Mouse (Mus musculus) forebrain, embryonic 11.5 days (tissue): ENCODE results near the gene Ccnb2. TPM values are rescaled to one million over a fixed set of nuclear protein-coding genes. Genes with fewer than 3 reads are reported as not detected.
A peak's percentile ranks its signal among the peaks of the same experiment; 100 is the strongest.

Experiments used
- ATAC-seq: fragments of 200-750 bp; cut with Nextera tagmentation; replicated peaks from 2 replicates; pipeline ENCODE4 v1.8.0; 2017; ENCODE audit warnings: moderate TSS enrichment; ENCODE audit not compliant: low FRiP score
- DNase-seq: peaks from one replicate; pipeline ENCODE4 v3.0.0-alpha.2; 2017; ENCODE audit warnings: low spot score
- H3K27ac ChIP-seq: fragments of 300-500 bp; sonication (generic); 2 replicates; pipeline ENCODE4 v1.5.1; 2014; ENCODE audit warnings: low read depth, low read length
- H3K27me3 ChIP-seq: fragments of 300-500 bp; sonication (generic); 2 replicates; pipeline ENCODE4 v1.6.1; 2014; ENCODE audit warnings: mild to moderate bottlenecking, low read length, mixed read lengths; ENCODE audit not compliant: control insufficient read depth, insufficient read depth
- H3K36me3 ChIP-seq: fragments of 300-500 bp; sonication (generic); 2 replicates; pipeline ENCODE4 v1.6.1; 2014; ENCODE audit warnings: mild to moderate bottlenecking, low read length, moderate library complexity, mixed read lengths; ENCODE audit not compliant: control insufficient read depth, insufficient read depth
- H3K4me1 ChIP-seq: fragments of 300-500 bp; sonication (generic); replicated peaks from 2 replicates; pipeline ENCODE4 v1.6.1; 2014; ENCODE audit warnings: low read length, mixed read lengths; ENCODE audit not compliant: control insufficient read depth, insufficient read depth
- H3K4me2 ChIP-seq: fragments of 300-500 bp; sonication (generic); 2 replicates; pipeline ENCODE4 v1.6.1; 2014; ENCODE audit warnings: low read depth, mild to moderate bottlenecking, low read length, moderate library complexity, mixed read lengths; ENCODE audit not compliant: severe bottlenecking
- H3K4me3 ChIP-seq: fragments of 300-500 bp; sonication (generic); 2 replicates; pipeline ENCODE4 v1.5.1; 2014; ENCODE audit warnings: low read depth, low read length
- H3K9ac ChIP-seq: fragments of 300-500 bp; sonication (generic); 2 replicates; pipeline ENCODE4 v1.6.1; 2014; ENCODE audit warnings: low read length
- H3K9me3 ChIP-seq: fragments of 300-500 bp; sonication (generic); 2 replicates; pipeline ENCODE4 v1.6.1; 2016; ENCODE audit warnings: low read length, mixed read lengths; ENCODE audit not compliant: control insufficient read depth
- WGBS: fragments of 180-500 bp; shearing (Covaris S2); extraction: QIAGEN DNeasy Blood & Tissue Kit; methylation state at CpG from one replicate; pipeline ENCODE4 v1.1.7; 2014; 5-methylcytosine and 5-hydroxymethylcytosine counted together
- microRNA-seq: library from miRNA; unstranded; fragments of <30 nt; microRNA quantifications from one replicate; pipeline ENCODE4, GENCODE M21; 2016; ENCODE audit not compliant: insufficient number of aligned reads
- polyA plus RNA-seq: library from polyadenylated mRNA; unstranded; fragments of >200 nt; fragmentation: Nextera tagmentation; extraction: Ambion mirVana; gene quantifications from 2 replicates; pipeline ENCODE4 v1.2.1, GENCODE M21; 2014

The Ccnb2 gene
- polyA plus RNA-seq, 1 experiment from 2014 or later: 218 TPM

GRCm38 (mm10) chr9:70371638-70372037, 49.7 kb downstream of the Ccnb2 start:
- ATAC-seq (no peak), DNase-seq (no peak)
- Histone ChIP-seq H3K4me2 (no peak overlapping the region), H3K27ac (no peak overlapping the region), H3K4me3 (no peak overlapping the region), H3K36me3 (no peaks in the 10 kb centered on the region), H3K9ac (no peak overlapping the region), H3K4me1 (no peaks in the 10 kb centered on the region), H3K9me3 (no peaks in the 10 kb centered on the region), H3K27me3 (no peaks in the 10 kb centered on the region)
- 75% methylated on average over 5 of the region's 5 CpGs for WGBS

- Histone ChIP-seq H3K36me3 (no peaks in the 10 kb centered on the region), H3K27ac (no peak overlapping the region), H3K9ac (no peak overlapping the region), H3K4me3 (no peak overlapping the region), H3K4me1 (no peaks in the 10 kb centered on the region), H3K4me2 (no peak overlapping the region), H3K9me3 (no peaks in the 10 kb centered on the region), H3K27me3 (no peaks in the 10 kb centered on the region)
- ATAC-seq (no peak), DNase-seq (no peak)
- WGBS: 92% methylated on average over 6 of the region's 6 CpGs
Measured at GRCm38 (mm10) chr9:70366898-70367297, 54.4 kb downstream of the Ccnb2 start.

- H3K36me3 ChIP-seq: no peaks in the 10 kb centered on the region
Measured at GRCm38 (mm10) chr9:70365915-70366314, 55.4 kb downstream of the Ccnb2 start.

GRCm38 (mm10) chr9:70364741-70365140, 56.6 kb downstream of the Ccnb2 start:
- H3K9ac ChIP-seq: no peak overlapping the region
- H3K4me3 ChIP-seq: no peak overlapping the region
- no peaks in the 10 kb centered on the region for H3K27me3 ChIP-seq
- H3K36me3 ChIP-seq: no peaks in the 10 kb centered on the region
- H3K4me2 ChIP-seq: no peak overlapping the region
- 93% methylated on average over 8 of the region's 8 CpGs for WGBS
- ATAC-seq (no peak), DNase-seq (no peak)
- no peaks in the 10 kb centered on the region for H3K9me3 ChIP-seq
- no peaks in the 10 kb centered on the region for H3K4me1 ChIP-seq
- no peak overlapping the region for H3K27ac ChIP-seq

More at GRCm38 (mm10) chr9:70365915-70366314, 55.4 kb downstream of the Ccnb2 start:
- no peak for DNase-seq
- 81% methylated on average over 2 of the region's 2 CpGs for WGBS
- Histone ChIP-seq H3K27me3 (no peaks in the 10 kb centered on the region), H3K4me3 (no peak overlapping the region), H3K4me2 (no peak overlapping the region), H3K4me1 (no peaks in the 10 kb centered on the region), H3K27ac (no peak overlapping the region), H3K9ac (no peak overlapping the region), H3K9me3 (no peaks in the 10 kb centered on the region)
- no peak for ATAC-seq

GRCm38 (mm10) chr9:70359402-70360131, 61.8 kb downstream of the Ccnb2 start:
- no peaks in the 10 kb centered on the region for H3K27me3 ChIP-seq
- 95% methylated on average over 2 of the region's 2 CpGs for WGBS
- H3K4me2 ChIP-seq: no peak overlapping the region
- H3K9me3 ChIP-seq: no peaks in the 10 kb centered on the region
- H3K36me3 ChIP-seq: no peaks in the 10 kb centered on the region
- no peak overlapping the region for H3K27ac ChIP-seq
- ATAC-seq (no peak), DNase-seq (no peak)
- no peak overlapping the region for H3K4me3 ChIP-seq
- no peaks in the 10 kb centered on the region for H3K4me1 ChIP-seq
- H3K9ac ChIP-seq: no peak overlapping the region

Small RNA genes within 50 kb of the gene (microRNA-seq; reads per million reads assigned to microRNA genes)
- gene Mir5626: 8.4 reads per million, percentile 1 among the genes with 10 or more reads in this experiment

Other genes starting within 250 kb of the Ccnb2 start
- gene Myo1e, start 214.2 kb downstream of the Ccnb2 start, polyA plus RNA-seq: 10.5 and 11.1 TPM in 2 replicates
- gene Rnf111, start 82.2 kb upstream of the Ccnb2 start, polyA plus RNA-seq: 43.6 and 44.9 TPM in 2 replicates
- 74.7 and 80.2 TPM in 2 replicates for gene Sltm, start 121.2 kb upstream of the Ccnb2 start, polyA plus RNA-seq
- gene Gm10642, start 234.7 kb upstream of the Ccnb2 start, polyA plus RNA-seq: 0.45 and 0.56 TPM in 2 replicates
- gene Mindy2, start 235.6 kb upstream of the Ccnb2 start, polyA plus RNA-seq: 11.5 and 12.7 TPM in 2 replicates